Mouse (Mus musculus): ENCODE results near the gene Acsf3. TPM values are rescaled to one million over a fixed set of nuclear protein-coding genes. Genes with fewer than 3 reads are reported as not detected.

Acsf3 gene
- polyA plus RNA-seq, 1 experiment: 7.4 TPM

DNA sequence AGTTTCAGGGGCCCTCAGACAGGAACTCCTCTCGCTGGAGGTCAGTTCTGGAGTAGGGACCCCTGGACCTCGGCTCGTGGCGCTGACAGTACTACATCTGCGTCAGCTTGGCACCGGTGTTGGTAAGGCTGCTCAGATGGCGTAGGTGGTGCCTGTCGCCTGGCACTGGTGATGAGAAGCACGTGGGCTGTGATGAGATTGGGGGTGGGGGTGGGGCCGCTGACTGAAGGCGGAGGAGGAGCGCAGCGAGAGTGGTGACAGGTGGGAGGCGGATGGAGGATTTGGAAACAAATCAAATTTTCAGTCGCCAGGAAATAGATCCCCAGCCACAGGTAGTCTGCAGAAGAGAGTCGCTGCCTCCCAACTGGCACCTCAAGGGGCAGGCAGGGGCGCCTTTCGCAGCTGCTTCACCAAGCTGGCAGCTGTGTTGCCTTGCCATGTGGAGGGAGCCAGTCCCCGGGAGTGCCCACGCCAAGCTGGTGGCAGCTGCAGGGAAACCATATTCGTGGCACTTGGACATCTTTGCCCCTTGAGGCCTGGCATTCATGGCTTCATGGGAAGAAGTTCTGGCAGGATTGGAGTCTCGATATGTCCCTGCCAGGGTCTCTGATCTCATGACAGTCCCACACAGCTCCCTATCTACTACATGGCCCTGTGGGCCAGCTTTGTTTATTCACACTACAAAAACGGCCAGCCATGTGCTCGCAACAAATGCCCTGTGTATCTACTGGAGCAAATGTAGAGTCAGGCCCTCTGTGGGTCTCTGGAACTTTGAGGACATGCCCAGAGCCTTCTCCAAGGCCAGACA, 5.8 kb upstream of the Acsf3 start:
- Histone ChIP-seq H3K4me3 (ENCODE audit: insufficient read depth, low read length) (no peak overlapping the region), H3K4me1 (ENCODE audit: control insufficient read depth, insufficient read depth, low read length) (no peaks in the 10 kb centered on the region), H3K27ac (ENCODE audit: insufficient read depth, low read depth, low read length) (no peak overlapping the region)
- TF ChIP-seq CTCF (IDR thresholded peaks at IDR 0.05; ENCODE audit: low read depth, low read length): no peak
- no peak for TF ChIP-seq POLR2A (IDR thresholded peaks at IDR 0.05; ENCODE audit: borderline replicate concordance, low read depth, low read length)

DNA sequence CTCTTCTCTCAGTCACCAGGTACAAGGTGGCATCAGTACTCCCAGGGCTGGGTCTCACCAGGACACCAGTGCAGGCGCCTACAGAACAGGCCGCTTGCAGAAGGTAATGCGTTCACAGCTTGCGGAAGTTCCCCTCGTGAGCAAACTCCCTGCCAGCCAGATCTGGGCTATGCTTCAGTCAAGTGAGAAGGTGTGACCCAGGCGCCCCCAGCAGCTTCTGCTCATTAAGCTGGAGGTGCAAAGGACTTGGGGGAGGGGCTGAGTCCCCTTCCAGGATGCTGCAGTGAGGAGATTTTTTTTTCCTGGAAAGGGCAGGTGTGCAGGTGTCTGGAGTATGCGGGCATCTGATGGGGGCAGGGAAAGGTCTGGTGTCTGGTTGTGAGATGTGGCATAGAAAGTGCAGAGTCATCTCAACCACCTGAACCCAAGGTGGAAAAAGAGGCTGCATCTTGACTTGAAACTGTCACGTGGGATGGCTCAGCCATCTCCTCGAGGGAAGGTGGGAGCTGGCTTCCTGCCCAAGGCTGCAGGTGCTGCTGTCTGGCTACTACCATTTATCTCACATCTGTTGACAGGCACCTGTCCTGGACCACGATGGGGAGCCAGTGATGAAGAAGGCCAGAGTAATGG, 2.7 kb upstream of the Acsf3 start:
- no peak overlapping the region for H3K4me3 ChIP-seq (ENCODE audit: insufficient read depth, low read length)
- no peak overlapping the region for H3K27ac ChIP-seq (ENCODE audit: insufficient read depth, low read depth, low read length)
- H3K4me1 ChIP-seq (ENCODE audit: control insufficient read depth, insufficient read depth, low read length): peaks cover 3% of the 10 kb centered on the region
- TF ChIP-seq POLR2A (IDR thresholded peaks at IDR 0.05; ENCODE audit: borderline replicate concordance, low read depth, low read length) (no peak), CTCF (IDR thresholded peaks at IDR 0.05; ENCODE audit: low read depth, low read length) (no peak)

DNA sequence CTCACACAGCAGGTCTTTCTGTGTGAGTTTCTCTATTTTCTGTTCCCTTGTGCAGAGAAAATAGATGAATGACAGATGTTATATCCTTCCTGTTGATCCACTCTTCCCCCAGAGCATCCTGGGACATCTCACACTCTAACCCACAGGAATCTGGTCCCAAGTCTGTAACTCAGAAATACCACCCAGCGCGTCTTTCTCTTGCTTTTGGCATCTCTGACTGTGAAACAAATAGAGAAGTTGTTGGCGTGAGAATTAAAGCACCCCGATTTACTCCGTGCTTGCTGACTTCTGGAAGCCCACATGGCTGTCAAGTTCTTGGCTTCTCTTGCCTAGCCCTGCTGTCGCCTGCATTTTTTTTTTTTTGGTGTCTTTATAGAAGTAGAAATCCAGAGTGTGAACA, 2.4 kb downstream of the Acsf3 start:
- TF ChIP-seq POLR2A (IDR thresholded peaks at IDR 0.05; ENCODE audit: borderline replicate concordance, low read depth, low read length) (no peak), CTCF (IDR thresholded peaks at IDR 0.05; ENCODE audit: low read depth, low read length) (no peak)
- Histone ChIP-seq H3K4me3 (ENCODE audit: insufficient read depth, low read length) (no peak overlapping the region), H3K4me1 (ENCODE audit: control insufficient read depth, insufficient read depth, low read length) (peaks cover 3% of the 10 kb centered on the region), H3K27ac (ENCODE audit: insufficient read depth, low read depth, low read length) (no peak overlapping the region)

DNA sequence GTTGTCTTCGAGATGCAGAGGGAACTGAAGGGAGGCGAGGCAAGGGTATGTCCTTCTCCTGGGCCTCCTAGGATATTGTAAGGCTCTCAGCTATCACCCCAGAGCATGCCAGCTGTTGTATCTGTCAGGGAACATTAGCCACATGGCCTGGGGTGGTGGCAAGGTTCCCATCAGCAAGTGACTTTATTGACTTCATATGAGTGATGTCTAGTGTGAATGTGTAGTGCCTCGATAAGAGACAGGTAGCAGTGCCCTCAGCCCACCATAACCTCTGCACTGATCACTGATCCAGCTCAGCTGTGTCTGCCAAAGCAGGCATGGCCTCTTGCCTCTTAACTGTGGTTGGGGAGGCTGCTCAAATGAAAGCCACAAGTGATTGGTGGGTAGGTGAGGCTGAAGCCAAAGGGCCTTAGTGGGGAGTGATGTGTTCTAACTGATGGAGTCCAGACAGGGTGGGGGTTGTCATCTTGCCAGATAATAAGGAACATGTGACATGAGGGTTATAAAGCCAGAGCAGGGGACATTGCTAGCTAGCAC, 3.5 kb downstream of the Acsf3 start:
- no peak overlapping the region for H3K4me3 ChIP-seq (ENCODE audit: insufficient read depth, low read length)
- no peak overlapping the region for H3K27ac ChIP-seq (ENCODE audit: insufficient read depth, low read depth, low read length)
- no peak for TF ChIP-seq POLR2A (IDR thresholded peaks at IDR 0.05; ENCODE audit: borderline replicate concordance, low read depth, low read length)
- peaks cover 3% of the 10 kb centered on the region for H3K4me1 ChIP-seq (ENCODE audit: control insufficient read depth, insufficient read depth, low read length)

DNA sequence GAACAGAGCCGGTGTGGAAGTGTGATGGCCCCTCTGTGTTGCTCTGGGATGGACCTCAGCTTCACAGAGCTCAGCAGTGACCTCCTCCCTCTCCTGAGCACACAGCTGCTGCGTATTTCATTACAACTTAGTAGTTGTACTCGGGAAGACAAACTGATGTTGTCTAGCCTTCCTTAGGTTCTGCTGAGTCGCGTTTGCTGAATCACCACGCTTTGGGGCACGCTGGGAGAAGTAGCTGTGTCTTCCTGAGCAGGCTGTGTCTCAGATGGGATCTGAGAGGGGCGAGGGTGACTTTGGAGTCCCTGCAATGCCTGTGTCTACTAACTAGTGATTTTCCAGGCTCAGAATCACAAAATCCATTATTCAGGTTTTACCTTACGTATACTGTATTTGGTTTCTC, 4.0 kb downstream of the Acsf3 start:
- TF ChIP-seq POLR2A (IDR thresholded peaks at IDR 0.05; ENCODE audit: borderline replicate concordance, low read depth, low read length) (no peak), CTCF (IDR thresholded peaks at IDR 0.05; ENCODE audit: low read depth, low read length) (no peak)
- Histone ChIP-seq H3K4me3 (ENCODE audit: insufficient read depth, low read length) (no peak overlapping the region), H3K27ac (ENCODE audit: insufficient read depth, low read depth, low read length) (no peak overlapping the region), H3K4me1 (ENCODE audit: control insufficient read depth, insufficient read depth, low read length) (peaks cover 3% of the 10 kb centered on the region)

DNA sequence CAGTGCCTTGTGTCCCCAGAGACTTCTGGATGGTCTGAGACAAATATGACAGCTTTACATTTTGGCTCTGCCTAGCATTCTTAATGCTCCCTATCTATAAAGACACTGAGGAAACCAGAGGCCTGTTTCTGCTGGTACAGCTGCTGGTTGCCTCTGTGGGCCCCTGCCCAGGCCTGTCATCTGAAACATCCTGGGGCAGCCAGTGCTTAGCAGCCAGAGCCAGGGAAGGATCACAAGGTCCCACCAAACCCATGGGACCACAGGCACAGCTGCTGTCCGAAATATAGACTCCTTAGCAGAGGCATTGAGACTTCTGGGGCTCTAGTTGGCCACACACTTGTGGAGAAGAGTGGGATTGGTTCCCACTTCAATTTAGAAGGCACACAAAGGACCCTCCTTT, 9.5 kb downstream of the Acsf3 start:
- TF ChIP-seq CTCF (IDR thresholded peaks at IDR 0.05; ENCODE audit: low read depth, low read length) (no peak), POLR2A (IDR thresholded peaks at IDR 0.05; ENCODE audit: borderline replicate concordance, low read depth, low read length) (no peak)
- Histone ChIP-seq H3K4me1 (ENCODE audit: control insufficient read depth, insufficient read depth, low read length) (no peaks in the 10 kb centered on the region), H3K4me3 (ENCODE audit: insufficient read depth, low read length) (no peak overlapping the region), H3K27ac (ENCODE audit: insufficient read depth, low read depth, low read length) (no peak overlapping the region)

DNA sequence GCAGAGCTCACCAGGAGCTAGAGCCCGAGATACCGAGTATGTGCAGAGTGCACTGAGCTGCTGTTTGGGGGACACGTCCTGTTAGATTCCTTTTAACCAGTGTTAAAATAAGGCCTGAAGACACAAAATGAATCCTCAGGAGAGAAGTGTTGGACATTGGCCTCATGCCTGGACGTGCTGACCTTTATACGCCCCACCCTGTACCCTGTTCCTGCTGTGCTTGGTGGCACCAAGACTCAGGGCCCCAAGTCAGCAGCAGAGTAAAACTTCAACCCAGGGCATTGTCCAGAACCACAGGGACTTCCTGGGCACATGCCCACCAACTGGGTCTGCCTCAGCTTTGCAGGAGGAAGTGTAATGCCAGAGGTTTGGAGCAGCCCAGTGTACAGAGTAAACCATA, 14.5 kb downstream of the Acsf3 start:
- no peak for TF ChIP-seq POLR2A (IDR thresholded peaks at IDR 0.05; ENCODE audit: borderline replicate concordance, low read depth, low read length)
- no peak for TF ChIP-seq CTCF (IDR thresholded peaks at IDR 0.05; ENCODE audit: low read depth, low read length)
- Histone ChIP-seq H3K4me3 (ENCODE audit: insufficient read depth, low read length) (no peak overlapping the region), H3K27ac (ENCODE audit: insufficient read depth, low read depth, low read length) (no peak overlapping the region), H3K4me1 (ENCODE audit: control insufficient read depth, insufficient read depth, low read length) (no peaks in the 10 kb centered on the region)

DNA sequence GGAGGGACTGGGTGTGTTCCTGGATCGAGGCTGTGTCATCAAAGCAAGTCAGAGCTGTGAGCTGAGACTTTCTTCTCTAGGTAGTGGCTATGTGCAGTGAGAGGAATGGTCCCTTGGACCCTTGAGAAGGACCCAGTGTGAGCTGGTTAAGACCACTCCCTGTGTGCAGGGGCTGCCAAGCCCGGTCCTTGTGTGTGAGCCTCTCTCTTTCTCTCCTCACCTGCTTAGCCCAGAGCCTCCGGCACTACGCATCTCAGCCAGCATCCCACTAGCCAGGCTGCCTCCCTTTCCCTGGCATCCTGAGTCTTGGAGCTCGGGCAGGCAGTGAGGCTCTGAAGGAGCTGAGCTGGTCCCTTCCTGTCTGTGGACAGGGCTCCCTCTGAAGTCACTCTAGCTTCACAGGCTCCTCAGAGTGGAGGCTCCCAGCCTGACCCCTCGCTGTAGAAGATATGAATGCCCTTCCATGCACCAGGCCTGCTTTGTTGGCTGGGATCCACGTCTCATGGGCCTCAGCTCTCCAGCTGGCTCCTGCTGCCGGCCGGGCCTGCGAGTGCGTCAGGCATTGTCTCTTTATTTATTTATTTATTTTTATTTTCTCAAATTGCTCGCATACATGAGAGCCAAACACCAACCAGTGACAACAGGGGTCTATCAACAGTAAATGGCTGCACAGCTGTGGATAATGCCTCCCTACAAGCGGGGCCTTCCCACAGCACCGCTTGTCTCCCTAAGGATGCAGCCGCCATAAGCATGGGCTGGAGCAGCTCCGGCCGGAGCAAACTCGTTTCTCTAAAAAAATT, 18.3 kb downstream of the Acsf3 start:
- Histone ChIP-seq H3K4me1 (ENCODE audit: control insufficient read depth, insufficient read depth, low read length) (no peaks in the 10 kb centered on the region), H3K27ac (ENCODE audit: insufficient read depth, low read depth, low read length) (no peak overlapping the region), H3K4me3 (ENCODE audit: insufficient read depth, low read length) (no peak overlapping the region)
- no peak for TF ChIP-seq POLR2A (IDR thresholded peaks at IDR 0.05; ENCODE audit: borderline replicate concordance, low read depth, low read length)
- TF ChIP-seq CTCF (IDR thresholded peaks at IDR 0.05; ENCODE audit: low read depth, low read length): no peak

DNA sequence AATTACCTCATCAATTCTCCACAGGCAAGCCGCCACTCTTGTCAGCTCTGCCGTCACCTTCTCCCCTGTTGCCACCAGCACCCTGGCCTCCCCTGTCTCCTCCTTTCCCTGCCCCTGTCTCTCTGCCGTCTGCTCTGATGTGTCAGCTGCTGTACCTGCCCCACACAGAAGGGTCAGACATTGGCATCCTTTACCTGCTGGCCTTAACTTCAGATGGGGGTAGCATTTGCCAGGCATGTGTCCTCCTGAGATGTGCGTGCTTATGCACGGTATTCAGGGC, 18.8 kb downstream of the Acsf3 start:
- H3K4me1 ChIP-seq (ENCODE audit: control insufficient read depth, insufficient read depth, low read length): no peaks in the 10 kb centered on the region
- no peak overlapping the region for H3K27ac ChIP-seq (ENCODE audit: insufficient read depth, low read depth, low read length)
- no peak overlapping the region for H3K4me3 ChIP-seq (ENCODE audit: insufficient read depth, low read length)
- TF ChIP-seq POLR2A (IDR thresholded peaks at IDR 0.05; ENCODE audit: borderline replicate concordance, low read depth, low read length) (no peak), CTCF (IDR thresholded peaks at IDR 0.05; ENCODE audit: low read depth, low read length) (no peak)

All from bone marrow macrophage, adult 2 months (primary cell).